Mouse (Mus musculus) liver, embryonic 15.5 days (tissue): Measurements from ENCODE around the gene Sstr5. TPM values are rescaled to one million over a fixed set of nuclear protein-coding genes. Genes with fewer than 3 reads are reported as not detected.

Experiments used
- ATAC-seq: fragments of 200-750 bp; cut with Nextera tagmentation; 2 replicates; pipeline ENCODE4 v1.8.0; 2017; ENCODE audit warnings: moderate number of reproducible peaks, mild to moderate bottlenecking, moderate library complexity; ENCODE audit not compliant: insufficient read depth
- H3K27ac ChIP-seq: fragments of 300-500 bp; sonication (generic); replicated peaks from 2 replicates; pipeline ENCODE4 v1.5.1; 2015; ENCODE audit warnings: mild to moderate bottlenecking, inconsistent platforms
- H3K27me3 ChIP-seq: fragments of 300-500 bp; sonication (generic); 2 replicates; pipeline ENCODE4 v1.6.1; 2015; ENCODE audit warnings: mild to moderate bottlenecking, inconsistent platforms
- H3K36me3 ChIP-seq: fragments of 300-500 bp; sonication (generic); replicated peaks from 2 replicates; pipeline ENCODE4 v1.6.1; 2015; ENCODE audit warnings: moderate library complexity, mild to moderate bottlenecking, inconsistent platforms
- H3K4me1 ChIP-seq: fragments of 300-500 bp; sonication (generic); replicated peaks from 2 replicates; pipeline ENCODE4 v1.6.1; 2015; ENCODE audit warnings: inconsistent platforms
- H3K4me2 ChIP-seq: fragments of 300-500 bp; sonication (generic); 2 replicates; pipeline ENCODE4 v1.6.1; 2015; ENCODE audit warnings: moderate library complexity, mild to moderate bottlenecking, inconsistent platforms
- H3K4me3 ChIP-seq: fragments of 300-500 bp; sonication (generic); replicated peaks from 2 replicates; pipeline ENCODE4 v1.5.1; 2015; ENCODE audit warnings: mild to moderate bottlenecking, inconsistent platforms
- H3K9ac ChIP-seq: fragments of 300-500 bp; sonication (generic); 2 replicates; pipeline ENCODE4 v1.6.1; 2015; ENCODE audit warnings: moderate library complexity, mild to moderate bottlenecking, inconsistent platforms
- H3K9me3 ChIP-seq: fragments of 300-500 bp; sonication (generic); replicated peaks from 2 replicates; pipeline ENCODE4 v1.6.1; 2016; ENCODE audit warnings: inconsistent platforms
- WGBS: fragments of 180-500 bp; shearing (Covaris S2); methylation state at CpG from one replicate; pipeline ENCODE4 v1.1.7; 2015; ENCODE audit warnings: mixed read lengths; ENCODE audit not compliant: insufficient replicate concordance; 5-methylcytosine and 5-hydroxymethylcytosine counted together
- polyA plus RNA-seq: library from polyadenylated mRNA; unstranded; fragments of >200 nt; fragmentation: Nextera tagmentation; extraction: Ambion mirVana; gene quantifications from 2 replicates; pipeline ENCODE4 v1.2.1, GENCODE M21; 2015

The Sstr5 gene
- not detected in 2 replicates for polyA plus RNA-seq

DNA sequence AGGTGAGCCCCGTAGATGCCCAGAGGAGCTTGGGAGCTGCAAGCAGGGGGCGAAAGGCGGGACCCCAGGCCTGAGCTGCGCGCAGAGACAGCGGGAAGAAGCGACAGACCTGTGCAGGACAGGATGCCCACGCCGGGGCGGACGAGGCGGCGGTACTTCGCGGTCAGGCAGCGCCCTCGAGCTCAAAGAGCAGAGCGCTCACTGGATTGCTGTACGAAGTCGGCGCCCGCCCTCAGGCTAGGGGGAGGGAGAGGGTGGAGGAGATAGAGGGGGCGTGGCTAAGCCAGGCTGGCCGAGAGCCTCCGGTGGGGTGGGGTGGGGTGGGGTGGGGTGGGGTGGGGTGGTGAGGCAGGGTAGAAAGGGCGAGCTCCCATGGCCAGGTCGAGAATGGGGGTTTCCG lies at the start of gene Sstr5:
Gene Sstr5 (minus strand): TSS at position 276 of the 400 bp plus-strand sequence.
- Histone ChIP-seq H3K4me3 (no peak within 1 kb of the TSS), H3K9ac (no peak within 1 kb of the TSS), H3K27me3 (peaks cover 55% of the 10 kb centered on the region), H3K4me2 (no peak within 1 kb of the TSS; the same call in 1 of the 2 replicates), H3K36me3 (no peaks in the 10 kb centered on the region), H3K27ac (no peak within 1 kb of the TSS), H3K4me1 (peaks cover 3% of the 10 kb centered on the region; the same call in 1 of the 2 replicates), H3K9me3 (no peaks in the 10 kb centered on the region)
- 2% methylated on average over 27 of the region's 28 CpGs for WGBS
- ATAC-seq = no peak

DNA sequence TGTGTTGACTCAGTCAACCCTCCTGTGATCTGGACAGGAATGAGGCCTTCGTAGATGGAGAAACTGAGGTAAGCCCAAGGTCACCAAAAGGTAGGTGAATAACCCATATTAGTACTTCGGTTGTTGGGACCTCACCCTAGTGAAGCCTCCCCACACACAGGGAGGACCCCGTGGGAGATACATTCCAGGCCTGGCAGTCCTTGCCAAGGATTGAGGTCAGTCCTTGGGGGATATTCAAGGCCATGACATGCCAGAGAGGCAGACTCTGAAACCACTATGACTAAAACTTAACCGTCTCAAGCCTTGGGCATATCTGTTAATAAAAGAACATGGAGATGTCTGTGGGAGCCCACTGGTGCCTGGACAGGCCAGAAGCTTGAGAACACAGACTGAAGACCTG lies 44.7 kb upstream of the Sstr5 start:
- Histone ChIP-seq H3K9ac (no peak overlapping the region), H3K4me1 (no peaks in the 10 kb centered on the region), H3K27me3 (no peaks in the 10 kb centered on the region), H3K36me3 (no peaks in the 10 kb centered on the region), H3K4me2 (no peak overlapping the region), H3K4me3 (no peak overlapping the region), H3K9me3 (no peaks in the 10 kb centered on the region), H3K27ac (no peak overlapping the region)
- WGBS = 62% methylated on average over 4 of the region's 4 CpGs
- ATAC-seq = no peak

DNA sequence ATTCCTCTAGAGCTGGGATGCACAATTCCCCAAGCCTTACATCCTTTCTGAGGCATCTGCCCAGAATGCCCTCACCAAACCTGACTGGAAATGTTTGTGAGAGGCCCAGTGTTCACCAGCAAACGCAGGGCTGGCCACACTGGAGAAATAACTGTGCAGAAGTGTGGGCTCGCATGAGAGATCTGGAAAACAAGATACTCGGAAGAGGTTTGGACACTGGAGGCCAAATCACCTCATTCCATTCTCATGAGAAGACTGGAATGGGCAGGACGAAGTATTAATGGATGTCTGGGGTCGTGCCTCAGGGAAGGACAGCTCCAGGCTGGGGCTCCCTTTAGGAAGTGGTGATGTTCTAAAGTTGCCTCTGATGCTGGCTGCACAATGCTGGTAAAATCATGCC lies 43.6 kb upstream of the Sstr5 start:
- 43% methylated on average over 5 of the region's 5 CpGs for WGBS
- Histone ChIP-seq H3K4me1 (no peaks in the 10 kb centered on the region), H3K9ac (no peak overlapping the region), H3K27me3 (no peaks in the 10 kb centered on the region), H3K9me3 (no peaks in the 10 kb centered on the region), H3K27ac (no peak overlapping the region), H3K4me2 (no peak overlapping the region), H3K36me3 (no peaks in the 10 kb centered on the region), H3K4me3 (no peak overlapping the region)
- ATAC-seq = no peak

DNA sequence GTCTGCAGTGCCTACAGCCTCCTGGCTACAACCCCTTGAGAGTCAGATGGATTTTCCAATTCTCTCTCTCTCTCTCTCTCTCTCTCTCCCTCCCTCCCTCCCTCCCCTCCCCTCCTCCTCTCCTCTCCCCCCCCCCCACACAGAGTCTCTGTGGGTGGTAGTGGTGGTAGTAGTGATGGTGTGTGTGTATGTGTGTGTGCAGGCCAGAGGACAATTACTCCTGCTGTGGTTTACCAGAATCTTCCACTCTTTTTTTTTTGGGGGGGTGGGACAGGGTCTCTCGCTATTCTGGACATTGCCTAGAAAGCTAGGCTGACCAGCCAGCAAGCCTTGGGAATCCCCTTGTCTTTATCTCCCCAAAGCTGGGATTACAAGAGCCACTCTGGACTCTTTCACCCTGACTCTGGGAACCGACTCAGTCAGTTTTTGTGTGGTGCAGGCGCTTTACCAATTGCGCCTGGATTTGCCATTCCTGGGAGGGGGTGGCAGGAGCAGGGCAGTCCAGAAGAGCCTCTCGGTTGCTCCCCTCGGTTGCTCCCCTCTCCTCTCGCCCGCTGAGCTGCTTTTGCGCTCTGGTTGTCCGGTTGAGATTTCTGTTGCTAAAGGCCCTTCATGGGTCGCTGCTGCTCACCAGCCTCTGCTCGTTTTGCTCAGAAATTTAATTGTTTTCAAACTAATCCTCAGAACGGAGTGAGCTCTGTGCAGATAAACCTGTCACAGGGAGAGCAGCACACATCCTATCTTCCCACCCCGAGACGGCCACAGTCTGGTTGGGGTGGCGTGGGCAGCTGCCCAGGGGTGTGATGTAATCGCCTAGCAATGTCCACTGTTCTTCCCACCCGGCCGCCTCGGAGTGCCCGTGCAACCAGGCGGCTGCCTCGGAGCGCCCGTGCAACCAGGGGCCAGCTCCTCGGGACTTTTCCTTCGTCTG lies 42.1 kb upstream of the Sstr5 start:
- no peak overlapping the region for H3K4me2 ChIP-seq
- no peak for ATAC-seq
- H3K36me3 ChIP-seq = no peaks in the 10 kb centered on the region
- no peaks in the 10 kb centered on the region for H3K9me3 ChIP-seq
- no peaks in the 10 kb centered on the region for H3K27me3 ChIP-seq
- H3K4me3 ChIP-seq = no peak overlapping the region
- H3K9ac ChIP-seq = no peak overlapping the region
- WGBS = 43% methylated on average over 27 of the region's 27 CpGs
- H3K4me1 ChIP-seq = no peaks in the 10 kb centered on the region
- no peak overlapping the region for H3K27ac ChIP-seq

DNA sequence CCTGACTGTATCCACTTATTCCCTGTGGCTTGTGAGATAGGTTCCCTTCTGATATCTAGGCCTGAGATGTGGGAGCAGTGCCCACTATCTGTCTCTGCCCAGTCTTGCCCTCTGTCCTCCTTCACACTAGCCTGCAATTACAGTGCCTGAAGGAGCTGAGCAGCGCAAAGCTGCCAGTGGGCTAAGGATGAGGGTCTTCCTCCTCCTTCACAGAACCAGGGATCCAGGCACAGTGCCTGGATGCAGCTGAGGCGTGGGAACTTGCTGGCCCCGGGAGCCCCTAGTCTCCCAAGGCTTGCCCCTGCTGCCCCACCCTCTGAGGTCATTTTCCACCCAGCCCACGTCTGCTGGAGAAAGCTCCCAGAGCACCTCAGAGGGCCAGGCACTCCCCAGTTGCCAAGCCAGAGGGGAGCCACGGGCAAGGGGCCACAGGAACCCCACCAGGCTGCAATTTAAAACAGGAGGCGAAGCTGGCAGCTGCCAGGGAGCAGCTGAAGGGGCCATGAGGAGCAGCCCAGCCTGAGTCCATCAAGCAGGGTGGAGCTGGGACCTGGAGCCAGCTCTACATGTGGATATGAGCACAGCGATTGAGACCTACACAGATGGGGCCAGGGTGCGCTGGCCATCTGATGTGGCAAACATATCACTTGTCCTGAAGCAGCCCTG lies 33.4 kb upstream of the Sstr5 start:
- no peaks in the 10 kb centered on the region for H3K9me3 ChIP-seq
- H3K27me3 ChIP-seq = no peaks in the 10 kb centered on the region; the same call in 1 of the 2 replicates
- no peak overlapping the region for H3K9ac ChIP-seq
- H3K27ac ChIP-seq = no peak overlapping the region
- WGBS = 46% methylated on average over 8 of the region's 8 CpGs
- no peak for ATAC-seq
- H3K4me3 ChIP-seq = no peak overlapping the region
- no peaks in the 10 kb centered on the region for H3K36me3 ChIP-seq
- H3K4me2 ChIP-seq = no peak overlapping the region
- no peaks in the 10 kb centered on the region for H3K4me1 ChIP-seq

DNA sequence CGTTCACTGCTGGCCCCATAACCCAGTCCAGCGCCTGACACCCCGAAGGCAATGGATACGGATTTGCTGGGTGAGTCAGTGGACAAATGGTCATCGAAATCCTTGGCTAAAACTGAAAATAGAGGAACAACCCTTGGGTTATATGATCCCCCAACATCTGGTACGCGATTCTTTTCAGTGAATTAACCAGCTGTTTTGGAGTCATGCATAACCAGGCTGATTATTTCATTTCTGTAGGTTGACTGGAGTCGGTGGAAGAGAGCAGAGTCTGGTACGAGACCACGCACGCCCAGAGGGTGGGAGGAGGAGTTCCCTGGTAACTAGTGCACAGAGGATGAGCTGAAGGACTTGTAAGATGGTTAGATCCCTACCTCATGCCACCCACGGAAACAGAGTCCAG lies 25.0 kb upstream of the Sstr5 start:
- 61% methylated on average over 12 of the region's 12 CpGs for WGBS
- Histone ChIP-seq H3K9me3 (no peaks in the 10 kb centered on the region), H3K4me1 (no peaks in the 10 kb centered on the region), H3K4me3 (no peak overlapping the region), H3K27me3 (no peaks in the 10 kb centered on the region), H3K9ac (no peak overlapping the region), H3K36me3 (no peaks in the 10 kb centered on the region), H3K4me2 (no peak overlapping the region), H3K27ac (no peak overlapping the region)
- no peak for ATAC-seq

DNA sequence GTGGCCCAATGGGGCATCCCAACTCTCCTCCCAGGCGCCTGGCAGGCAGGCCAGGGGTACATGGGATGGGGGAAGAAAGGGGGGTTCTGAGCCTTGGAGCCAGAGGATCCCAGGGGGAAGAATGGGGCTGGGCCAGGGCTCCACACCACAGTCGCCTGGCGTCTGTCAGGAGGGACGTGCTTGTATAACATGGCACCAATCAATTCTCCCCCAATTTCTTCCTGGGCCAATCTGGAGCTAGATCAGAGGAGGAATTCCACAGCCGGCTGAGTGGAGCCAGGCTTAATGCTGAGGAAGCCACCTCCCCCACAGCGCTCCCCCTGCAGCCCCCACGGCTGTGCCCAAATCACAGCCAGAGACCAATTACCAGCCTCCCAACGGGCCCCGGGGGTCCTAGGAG lies 23.4 kb upstream of the Sstr5 start:
- Histone ChIP-seq H3K27ac (no peak overlapping the region), H3K4me2 (no peak overlapping the region), H3K9ac (no peak overlapping the region), H3K36me3 (no peaks in the 10 kb centered on the region), H3K4me1 (no peaks in the 10 kb centered on the region), H3K4me3 (no peak overlapping the region), H3K9me3 (no peaks in the 10 kb centered on the region), H3K27me3 (no peaks in the 10 kb centered on the region)
- ATAC-seq = no peak
- 27% methylated on average over 9 of the region's 9 CpGs for WGBS

DNA sequence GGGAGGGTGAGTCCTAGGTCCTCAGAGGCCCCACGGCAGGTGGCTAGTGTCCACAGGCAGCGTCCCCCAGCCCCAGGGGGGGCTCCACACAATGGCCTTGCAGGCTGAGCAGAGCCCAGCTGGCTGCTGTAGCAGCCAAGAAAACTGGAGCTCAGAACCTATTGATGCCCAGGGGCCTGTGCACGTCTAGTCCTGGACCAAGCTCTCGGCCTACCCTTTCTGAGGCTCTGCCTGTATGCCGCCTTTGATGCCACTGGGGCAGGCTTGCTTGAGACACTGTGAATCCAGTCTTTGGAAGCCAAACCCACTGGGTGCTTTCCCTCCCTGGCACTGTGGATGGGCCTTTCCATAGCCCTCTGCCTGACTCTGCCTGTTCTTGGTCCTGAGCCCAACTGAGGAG lies 22.4 kb upstream of the Sstr5 start:
- Histone ChIP-seq H3K9me3 (no peaks in the 10 kb centered on the region), H3K4me1 (no peaks in the 10 kb centered on the region), H3K27ac (no peak overlapping the region), H3K36me3 (no peaks in the 10 kb centered on the region), H3K4me2 (no peak overlapping the region), H3K27me3 (no peaks in the 10 kb centered on the region), H3K9ac (no peak overlapping the region), H3K4me3 (no peak overlapping the region)
- no peak for ATAC-seq
- WGBS = 62% methylated on average over 5 of the region's 5 CpGs

DNA sequence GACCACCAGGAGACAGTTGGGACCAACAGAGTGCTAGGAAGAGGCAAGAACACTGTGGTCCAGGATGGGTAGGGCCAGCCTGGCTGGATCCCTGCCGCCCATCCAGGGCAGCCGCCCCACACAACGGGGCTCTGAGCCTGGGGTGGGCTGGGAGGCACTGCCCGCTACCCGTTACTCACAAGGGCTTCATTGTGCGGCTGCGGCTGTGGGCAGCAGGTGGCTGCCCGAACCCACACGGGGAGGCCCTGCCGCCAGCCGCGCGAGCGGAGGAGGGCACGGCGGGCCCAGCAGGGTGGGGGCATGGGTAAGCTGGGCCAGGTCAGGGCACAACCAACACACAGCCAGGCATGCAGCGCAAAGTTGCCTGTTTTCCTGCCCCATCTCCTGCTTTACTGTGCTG lies 21.1 kb upstream of the Sstr5 start:
- H3K4me3 ChIP-seq = no peak overlapping the region
- H3K4me2 ChIP-seq = no peak overlapping the region
- no peaks in the 10 kb centered on the region for H3K9me3 ChIP-seq
- H3K9ac ChIP-seq = no peak overlapping the region
- ATAC-seq = no peak
- no peak overlapping the region for H3K27ac ChIP-seq
- no peaks in the 10 kb centered on the region for H3K4me1 ChIP-seq
- 79% methylated on average over 17 of the region's 17 CpGs for WGBS
- no peaks in the 10 kb centered on the region for H3K27me3 ChIP-seq
- no peaks in the 10 kb centered on the region for H3K36me3 ChIP-seq

DNA sequence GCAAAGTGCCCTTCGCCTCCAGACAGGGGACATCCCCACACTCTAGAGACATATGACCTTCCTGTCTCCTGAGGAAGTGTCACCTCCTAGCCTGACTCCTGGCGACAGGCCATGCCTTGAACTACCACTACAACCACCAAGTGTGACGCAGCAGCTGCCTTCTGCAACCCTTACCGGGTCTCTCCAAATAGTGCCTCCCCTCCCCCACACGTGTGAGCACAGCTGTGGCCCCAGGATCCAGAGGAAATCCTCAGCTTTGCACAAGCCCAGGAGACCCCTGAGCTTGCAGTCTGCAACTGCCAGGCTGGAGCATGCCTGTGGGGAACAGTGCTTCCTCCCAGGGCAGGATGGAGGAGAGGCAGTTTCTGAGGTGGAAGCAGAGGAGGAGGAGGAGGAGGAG lies 19.2 kb upstream of the Sstr5 start:
- Histone ChIP-seq H3K4me3 (no peak overlapping the region), H3K27ac (no peak overlapping the region), H3K9ac (no peak overlapping the region), H3K4me1 (no peaks in the 10 kb centered on the region), H3K9me3 (no peaks in the 10 kb centered on the region), H3K4me2 (no peak overlapping the region), H3K36me3 (no peaks in the 10 kb centered on the region), H3K27me3 (no peaks in the 10 kb centered on the region)
- ATAC-seq = no peak
- WGBS = 13% methylated on average over 5 of the region's 5 CpGs

DNA sequence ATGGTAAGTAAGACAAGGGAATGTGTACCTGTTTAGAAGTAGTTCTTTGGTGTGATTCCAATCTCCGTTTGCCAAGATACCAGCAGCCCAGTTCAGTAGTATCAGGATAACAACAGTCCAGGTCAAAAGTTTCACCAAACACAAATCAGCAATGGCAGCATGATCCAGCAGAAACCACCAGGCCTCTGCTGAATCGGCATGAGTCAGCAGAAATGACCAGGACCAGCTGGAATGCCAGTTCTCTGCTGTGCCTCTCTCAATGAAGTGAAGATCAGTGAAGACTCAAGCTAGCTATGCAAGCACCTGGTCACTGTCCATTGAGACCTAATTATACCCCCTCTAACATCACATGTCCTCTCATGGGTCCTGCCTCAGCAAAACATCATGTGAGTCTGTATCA lies 17.0 kb upstream of the Sstr5 start:
- H3K9ac ChIP-seq = no peak overlapping the region
- no peaks in the 10 kb centered on the region for H3K36me3 ChIP-seq
- no peak overlapping the region for H3K27ac ChIP-seq
- H3K27me3 ChIP-seq = no peaks in the 10 kb centered on the region
- no peak overlapping the region for H3K4me2 ChIP-seq
- no peaks in the 10 kb centered on the region for H3K4me1 ChIP-seq
- no peaks in the 10 kb centered on the region for H3K9me3 ChIP-seq
- ATAC-seq = no peak
- H3K4me3 ChIP-seq = no peak overlapping the region
- 62% methylated on average over 2 of the region's 2 CpGs for WGBS
